8 mouse cellular contexts compared by ENCODE assay signal in the genomic region with DNA sequence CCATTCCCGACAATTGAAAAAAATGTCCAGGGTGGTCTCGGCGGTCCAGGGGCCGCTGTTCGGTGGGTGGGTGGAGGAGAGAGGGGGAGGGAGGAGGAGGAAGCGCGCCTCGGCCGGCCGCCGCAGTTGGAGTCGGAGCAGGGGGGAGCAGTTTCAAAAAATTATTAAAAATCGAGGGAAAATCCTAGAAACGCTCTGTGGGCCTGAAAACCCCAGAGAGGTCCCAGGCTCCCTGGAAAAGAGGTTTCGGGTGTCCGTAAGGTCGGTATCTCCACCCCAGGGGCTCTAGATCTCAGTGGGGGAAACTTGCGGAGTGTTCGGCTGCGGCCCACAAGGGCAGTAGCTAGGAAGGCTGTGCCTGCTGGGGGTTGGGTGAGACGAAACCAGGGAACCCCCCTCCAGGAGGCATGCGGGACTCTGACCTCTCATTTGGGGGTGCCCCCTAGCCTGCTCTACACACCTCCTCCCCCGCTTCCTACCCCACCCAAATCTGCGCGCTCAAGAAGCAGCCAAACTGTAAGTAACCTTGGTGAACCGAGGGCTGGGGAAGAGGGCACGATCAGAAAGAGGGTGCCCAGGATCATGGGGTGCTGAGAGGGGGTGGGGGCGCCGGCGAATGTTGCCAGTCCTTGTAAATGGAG. TPM values are rescaled to one million over a fixed set of nuclear protein-coding genes. Genes with fewer than 3 reads are reported as not detected.
DNase-seq lines count a peak whose midpoint lies in the region; ATAC-seq and TF ChIP-seq lines count a peak whose summit lies in the region.

No protein-coding gene starts in this region.

- peak overlapping the region; percentile 76 for H3K4me2 ChIP-seq in forebrain, embryonic 14.5 days (ENCODE audit: low read length)
- peak overlapping the region; percentile 93 for H3K4me2 ChIP-seq in intestine, embryonic 14.5 days (ENCODE audit: low read length)
- peak overlapping the region; percentile 91 for H3K4me2 ChIP-seq in stomach, embryonic 15.5 days

- H3K9me3 ChIP-seq in forebrain, embryonic 14.5 days (replicated peaks; ENCODE audit: control insufficient read depth, low read length) = no peaks in the 10 kb centered on the region
- no peaks in the 10 kb centered on the region for H3K9me3 ChIP-seq in intestine, embryonic 14.5 days (ENCODE audit: control insufficient read depth, low read length)
- H3K9me3 ChIP-seq in stomach, embryonic 15.5 days = no peaks in the 10 kb centered on the region

- peak overlapping the region; percentile 91 for H3K9ac ChIP-seq in forebrain, embryonic 14.5 days (ENCODE audit: low read length)
- H3K9ac ChIP-seq in intestine, embryonic 14.5 days (ENCODE audit: low read length) = peak overlapping the region; percentile 97
- peak overlapping the region; percentile 90 for H3K9ac ChIP-seq in stomach, embryonic 15.5 days

- no peak for DNase-seq in layer of hippocampus, adult 2 months (ENCODE audit: low spot score in 2 of 2)
- DNase-seq in layer of hippocampus, adult 9-10 months (ENCODE audit: low spot score) = no peak
- DNase-seq in NIH3T3 (ENCODE audit: low read depth) = peak; percentile 57
- DNase-seq in forebrain, embryonic 14.5 days (ENCODE audit: low spot score) = no peak
- DNase-seq in intestine, embryonic 14.5 days (ENCODE audit: low spot score) = peak; percentile 83
- peak; percentile 47 for DNase-seq in lung, postnatal 10 days
- DNase-seq in gastrocnemius, postnatal 4 days (ENCODE audit: low spot score in 2 of 2) = no peak

- ATAC-seq in forebrain, embryonic 14.5 days = no peak
- ATAC-seq in intestine, embryonic 14.5 days (replicated peaks; ENCODE audit: low FRiP score, low TSS enrichment, low read depth) = no peak
- no peak for ATAC-seq in stomach, embryonic 15.5 days (ENCODE audit: insufficient read depth, low FRiP score, low read depth)

- WGBS in forebrain, embryonic 14.5 days = 0% methylated on average over 30 of the region's 30 CpGs
- WGBS in intestine, embryonic 14.5 days = under 1% methylated on average over 30 of the region's 30 CpGs
- 0% methylated on average over 30 of the region's 30 CpGs for WGBS in stomach, embryonic 15.5 days

- peaks cover 17% of the 10 kb centered on the region for H3K27me3 ChIP-seq in forebrain, embryonic 14.5 days (replicated peaks; ENCODE audit: control insufficient read depth, insufficient read depth, low read length)
- no peaks in the 10 kb centered on the region for H3K27me3 ChIP-seq in intestine, embryonic 14.5 days (replicated peaks; ENCODE audit: control insufficient read depth, insufficient read depth, low read length)
- no peaks in the 10 kb centered on the region for H3K27me3 ChIP-seq in stomach, embryonic 15.5 days (replicated peaks)

- peaks cover 28% of the 10 kb centered on the region for H3K4me1 ChIP-seq in forebrain, embryonic 14.5 days (ENCODE audit: control insufficient read depth, insufficient read depth, low read length)
- peaks cover 34% of the 10 kb centered on the region for H3K4me1 ChIP-seq in intestine, embryonic 14.5 days (replicated peaks; ENCODE audit: control insufficient read depth, insufficient read depth, low read length)
- H3K4me1 ChIP-seq in stomach, embryonic 15.5 days = peaks cover 44% of the 10 kb centered on the region

- H3K27ac ChIP-seq in layer of hippocampus, adult 2 months = peak overlapping the region; percentile 94
- peak overlapping the region; percentile 69 for H3K27ac ChIP-seq in forebrain, embryonic 14.5 days (ENCODE audit: low read depth, low read length)
- H3K27ac ChIP-seq in intestine, embryonic 14.5 days (ENCODE audit: low read depth) = peak overlapping the region; percentile 95
- peak overlapping the region; percentile 80 for H3K27ac ChIP-seq in stomach, embryonic 15.5 days

- peak overlapping the region; percentile 75 for H3K4me3 ChIP-seq in layer of hippocampus, adult 2 months
- H3K4me3 ChIP-seq in forebrain, embryonic 14.5 days (ENCODE audit: low read depth, low read length) = peak overlapping the region; percentile 56
- peak overlapping the region; percentile 92 for H3K4me3 ChIP-seq in intestine, embryonic 14.5 days (ENCODE audit: low read depth, low read length)
- peak overlapping the region; percentile 82 for H3K4me3 ChIP-seq in stomach, embryonic 15.5 days (replicated peaks)

- H3K36me3 ChIP-seq in forebrain, embryonic 14.5 days (ENCODE audit: control insufficient read depth, insufficient read depth, low read length) = peaks cover 28% of the 10 kb centered on the region
- peaks cover 35% of the 10 kb centered on the region for H3K36me3 ChIP-seq in intestine, embryonic 14.5 days (ENCODE audit: control insufficient read depth, insufficient read depth, low read length)
- H3K36me3 ChIP-seq in stomach, embryonic 15.5 days = peaks cover 2% of the 10 kb centered on the region; the same call in 1 of the 2 replicates

- no peak for TF ChIP-seq CTCF in layer of hippocampus, adult 2 months (conservative IDR thresholded peaks at IDR 0.05)

RNA-seq across cellular contexts. Expression of a gene that starts 2.6 kb away (rescaled TPM):
- total RNA-seq in layer of hippocampus, adult 2 months (2021) = 100 to 1,000 TPM; 116 to 142 TPM
- polyA plus RNA-seq in forebrain, embryonic 14.5 days (2014; fragmentation: Nextera tagmentation; extraction: Ambion mirVana) = 1,278 and 1,343 TPM in 2 replicates
- 1,100 and 1,123 TPM in 2 replicates for polyA plus RNA-seq in intestine, embryonic 14.5 days (2014; fragmentation: Nextera tagmentation; extraction: Ambion mirVana)
- polyA plus RNA-seq in stomach, embryonic 15.5 days (2015; fragmentation: Nextera tagmentation; extraction: Ambion mirVana) = 922 and 986 TPM in 2 replicates
- 10 to 100 TPM; 80.7 to 85.3 TPM for total RNA-seq in gastrocnemius, postnatal 4 days (2021)

RNA-seq across cellular contexts. Expression of a gene that starts 40.1 kb away (rescaled TPM):
- 10 to 100 TPM; 25.6 to 27.3 TPM for total RNA-seq in layer of hippocampus, adult 2 months (2021)
- polyA plus RNA-seq in forebrain, embryonic 14.5 days (2014; fragmentation: Nextera tagmentation; extraction: Ambion mirVana) = 7.4 and 8.1 TPM in 2 replicates
- 4.4 and 5.3 TPM in 2 replicates for polyA plus RNA-seq in intestine, embryonic 14.5 days (2014; fragmentation: Nextera tagmentation; extraction: Ambion mirVana)
- 2.9 and 4.4 TPM in 2 replicates for polyA plus RNA-seq in stomach, embryonic 15.5 days (2015; fragmentation: Nextera tagmentation; extraction: Ambion mirVana)
- total RNA-seq in gastrocnemius, postnatal 4 days (2021) = 10 to 100 TPM; 10.4 to 10.9 TPM

Comparison
In these comparisons a context has a peak if more than half of its experiments do, and no peak if none do; other contexts are left out.
1. DNase-seq: peak in NIH3T3 (single experiment), intestine, embryonic 14.5 days (single experiment) and lung, postnatal 10 days (single experiment); none in layer of hippocampus, adult 2 months (0 of 2), layer of hippocampus, adult 9-10 months (single experiment), forebrain, embryonic 14.5 days (single experiment) and gastrocnemius, postnatal 4 days (0 of 2).
2. Peak in every context shown above with its lines, with median percentiles within 50 percentile points of each other: H3K27ac ChIP-seq, H3K4me3 ChIP-seq, H3K4me2 ChIP-seq and H3K9ac ChIP-seq.